Mouse (Mus musculus) left cerebral cortex, postnatal 10 days (tissue): ENCODE data around the gene Gm21411. TPM values are rescaled to one million over a fixed set of nuclear protein-coding genes. Genes with fewer than 3 reads are reported as not detected.
A peak's percentile ranks its signal among the peaks of the same experiment; 100 is the strongest.
"Not testable (repeated sequence)": the region's sequence is repeated elsewhere in the genome, so short reads cannot be mapped to it uniquely, and the experiment has no call there.

ENCODE experiments used
- DNase-seq, 2 experiments: peaks; one replicate each; pipeline ENCODE4 v3.0.0; 2021 to 2022; ENCODE audit warnings: low spot score in 2 of 2, mixed read lengths in 1 of 2; ENCODE audit errors: extremely low spot score in 1 of 2
- intact Hi-C: fragments of 180-260 bp; cut with DNase I; formaldehyde crosslinking; loops from one replicate; pipeline ENCODE4 v1.15.1; 2025
- total RNA-seq, 2 experiments: library from RNA; stranded (reverse); gene quantifications; 2 replicates each; pipeline ENCODE4 v1.2.3; 2021

The Gm21411 gene
- total RNA-seq: not detected

DNA sequence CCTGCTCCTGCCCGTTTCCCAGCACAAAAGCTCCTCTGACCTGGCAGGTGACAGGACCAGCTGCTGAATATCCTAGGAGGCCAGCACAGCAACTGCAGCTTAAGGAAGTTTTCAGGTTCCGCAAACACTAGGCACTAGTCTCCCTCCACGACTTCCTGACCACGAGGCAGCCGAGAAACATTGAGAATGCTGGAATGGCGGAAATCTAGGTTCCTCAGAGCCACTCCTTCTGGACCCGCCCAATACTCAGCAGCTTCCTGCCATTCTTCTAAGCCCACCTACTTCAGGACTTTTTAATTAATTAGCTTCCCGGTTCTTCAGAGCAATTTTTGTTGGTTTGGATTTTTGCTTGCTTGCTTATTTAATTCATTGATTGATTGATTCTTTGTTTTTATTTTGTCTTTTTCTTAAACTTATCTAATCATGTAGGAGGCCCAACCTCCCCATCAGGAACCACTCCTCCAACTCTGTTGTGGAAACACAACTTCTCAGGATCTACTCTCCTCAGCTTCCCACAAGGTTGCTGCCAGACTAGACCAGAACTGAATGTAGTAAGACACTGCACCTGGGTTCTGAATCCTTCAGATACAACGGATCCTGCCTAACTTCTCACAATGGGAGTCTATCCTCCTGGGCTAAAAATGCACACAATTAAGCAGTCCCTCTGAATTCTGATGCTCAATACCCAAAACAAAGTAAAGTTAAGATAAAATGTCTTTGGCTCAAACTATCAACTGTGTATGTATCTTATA, at the start of gene Gm21411:
Gene Gm21411 (minus strand): TSS at position 205 of the 752 bp plus-strand sequence.
- DNase-seq, intact Hi-C loops: not testable (repeated sequence)

DNA sequence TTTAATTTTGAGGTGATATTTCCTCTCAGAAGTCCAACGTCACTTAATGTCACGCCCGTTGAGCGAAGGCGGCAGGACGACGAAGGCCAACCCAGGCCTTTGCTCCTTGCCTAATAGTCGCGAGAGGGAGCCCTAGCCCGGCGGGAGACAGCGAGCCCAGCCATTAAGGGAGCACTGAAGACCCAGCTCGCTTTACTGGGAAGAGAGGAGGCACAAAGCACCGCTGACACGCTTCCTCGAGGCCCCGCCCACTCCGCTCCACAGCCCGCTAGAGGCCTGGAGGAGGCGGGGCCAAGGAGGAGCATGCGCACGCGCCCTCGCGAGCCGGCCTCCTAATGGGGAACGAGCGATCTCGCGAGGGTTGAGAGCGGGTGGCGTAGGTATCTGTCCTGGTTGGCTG, 32.3 kb upstream of the Gm21411 start:
- DNase-seq, intact Hi-C loops: not testable (repeated sequence)

DNA sequence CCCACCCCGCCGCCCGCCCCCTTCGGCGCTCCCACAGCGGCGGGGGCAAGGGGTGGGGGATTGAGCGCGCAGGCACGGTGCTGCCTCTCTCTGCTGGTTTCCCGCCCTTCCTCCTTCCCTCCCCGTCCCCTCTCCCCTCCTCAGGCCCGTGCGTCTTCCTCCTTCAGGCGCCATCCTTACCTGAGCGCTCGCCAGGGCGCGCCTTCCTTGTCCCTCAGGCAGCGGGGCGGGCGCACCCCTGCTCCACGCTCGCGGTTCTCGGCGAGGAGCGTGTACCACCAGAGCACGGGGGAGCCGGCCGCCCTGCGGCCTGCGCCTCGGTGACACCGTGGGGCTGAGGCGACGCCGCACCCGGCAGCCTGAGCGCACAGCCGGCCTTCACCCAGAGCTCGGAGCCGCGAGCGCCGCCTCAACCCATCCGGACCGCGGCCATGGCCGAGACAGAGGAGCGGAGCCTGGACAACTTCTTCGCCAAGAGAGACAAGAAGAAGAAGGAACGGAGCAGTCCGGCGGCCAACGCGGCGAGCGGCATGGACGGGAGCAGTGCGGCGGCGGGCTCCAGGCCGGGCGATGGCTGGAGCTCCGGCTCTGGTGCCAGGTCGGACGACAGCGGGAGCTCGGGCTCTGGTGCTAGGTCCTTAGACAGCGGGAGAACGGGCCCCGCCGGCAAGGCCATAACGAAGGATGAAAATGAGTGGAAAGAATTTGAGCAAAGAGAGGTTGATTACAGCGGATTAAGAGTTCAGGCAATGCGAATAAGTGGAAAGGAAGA, 23.1 kb upstream of the Gm21411 start:
- no peak for DNase-seq
- intact Hi-C loops: no loop called here

DNA sequence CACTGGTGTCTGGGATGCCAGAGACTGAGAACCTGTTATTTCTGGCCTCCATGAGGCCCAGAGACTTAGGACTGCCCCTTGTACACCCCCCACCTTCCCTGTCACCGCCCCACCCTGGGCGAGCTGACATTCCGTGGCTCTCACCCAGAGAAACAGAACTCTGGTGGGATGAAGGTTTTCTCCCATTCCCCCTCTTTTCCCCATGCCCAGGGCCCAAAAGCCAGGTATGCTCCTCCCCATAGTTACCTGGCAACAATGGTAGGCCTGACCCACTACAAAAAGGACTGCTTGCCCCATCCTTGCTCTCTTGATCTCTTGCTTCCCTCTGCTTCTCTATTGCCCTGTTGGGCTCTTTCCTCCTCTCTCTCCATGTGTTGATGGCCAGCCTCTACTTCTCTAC, 5.8 kb upstream of the Gm21411 start:
- DNase-seq: no peak
- intact Hi-C loops: no loop called here

DNA sequence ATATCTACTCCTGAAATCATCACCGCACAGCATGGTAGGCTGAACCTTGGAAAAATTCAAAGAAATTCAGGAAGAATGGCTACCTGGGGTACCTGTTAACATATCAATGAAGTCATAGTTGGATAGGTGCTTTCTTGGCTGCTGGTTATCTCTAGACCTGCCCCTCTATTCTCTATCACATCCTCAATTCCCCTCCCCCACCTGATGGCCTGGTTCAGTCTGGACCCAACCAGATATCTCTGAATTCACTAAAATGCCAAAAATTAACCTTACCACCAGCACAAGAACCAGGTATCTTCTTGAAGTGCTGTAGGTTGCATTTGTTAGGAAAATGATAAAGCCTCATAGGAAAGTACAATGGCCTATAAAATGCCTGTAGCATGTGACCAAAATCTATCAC, 1.3 kb downstream of the Gm21411 start:
- intact Hi-C loops: not testable (repeated sequence)
- DNase-seq: peak in 1 of 2 experiments; percentile 25

DNA sequence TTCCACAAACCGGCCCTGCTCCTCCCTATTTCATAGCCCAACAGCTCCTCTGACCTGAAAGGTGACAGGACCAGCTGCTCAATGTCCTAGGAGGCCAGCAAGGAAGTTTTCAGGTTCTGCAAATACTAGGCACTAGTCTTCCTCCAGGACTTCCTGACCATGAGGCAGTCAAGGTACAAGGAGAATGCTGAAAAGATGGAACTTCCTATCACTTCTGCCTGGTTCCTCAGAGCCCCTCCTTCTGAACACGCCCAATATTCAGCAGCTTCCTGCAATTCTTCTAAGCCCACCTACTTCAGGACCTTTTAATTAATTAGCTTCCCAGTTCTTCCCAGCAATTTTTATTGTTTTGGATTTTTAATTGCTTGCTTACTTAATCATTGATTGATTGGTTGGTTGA, 4.6 kb downstream of the Gm21411 start:
- not testable (repeated sequence) for DNase-seq

DNA sequence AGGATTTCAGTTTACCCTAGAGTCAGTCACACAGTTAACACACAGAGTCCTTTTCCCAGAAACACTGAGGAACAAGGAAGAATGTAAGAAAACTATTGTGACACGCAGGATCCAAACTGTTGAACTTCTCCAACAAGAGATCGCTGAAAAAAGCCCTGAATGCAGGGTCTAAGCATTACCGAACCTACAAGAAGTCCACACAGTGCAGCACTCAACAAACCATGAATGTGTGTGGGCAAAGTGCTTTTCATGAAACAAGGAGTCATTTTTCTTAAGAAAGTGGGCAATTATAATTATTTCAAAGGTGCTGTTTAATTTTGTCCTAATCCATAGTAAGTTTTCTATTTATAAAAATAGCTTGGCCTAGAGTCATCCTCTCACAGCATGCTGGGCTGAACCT, 6.3 kb downstream of the Gm21411 start:
- intact Hi-C loops, DNase-seq: not testable (repeated sequence)

More for the DNA sequence above, 4.6 kb downstream of the Gm21411 start:
- intact Hi-C loops: not testable (repeated sequence)

Other genes with a start within 250 kb of the Gm21411 start
- not detected for gene Zfp989, start 62.4 kb upstream of the Gm21411 start, total RNA-seq
- under 1 TPM; 0.14 to 0.26 TPM for gene Rex2, start 112.3 kb upstream of the Gm21411 start, total RNA-seq
- gene Zfp991, start 222.4 kb upstream of the Gm21411 start, total RNA-seq: 10 to 100 TPM in 1 of 2 experiments, 1 to 10 TPM in 1; 10.0 to 14.8 TPM